Mouse (Mus musculus): ENCODE measurements around the gene Ccdc74a.

Gene Ccdc74a

DNA sequence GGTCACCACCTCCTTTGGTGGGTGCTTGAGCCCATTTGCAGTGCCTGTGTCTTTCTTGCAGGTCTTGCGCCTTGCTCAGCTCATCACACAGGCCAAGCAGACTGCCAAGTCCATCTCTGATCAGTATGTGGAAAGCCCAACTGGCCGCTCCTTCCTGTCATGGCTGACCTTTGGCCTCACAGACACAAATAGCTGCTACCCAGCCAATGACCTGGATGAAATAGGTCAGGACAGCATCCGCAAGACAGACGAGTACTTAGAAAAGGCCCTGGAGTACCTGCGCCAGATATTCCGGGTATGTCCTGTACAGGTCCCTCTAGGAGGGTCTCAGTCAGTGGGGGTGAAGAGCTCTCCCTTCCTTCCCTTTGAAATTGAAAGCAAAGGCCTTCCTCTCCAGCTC is 5.0 kb upstream of the Ccdc74a start:
- no peak for DNase-seq (ENCODE audit: low read depth)

DNA sequence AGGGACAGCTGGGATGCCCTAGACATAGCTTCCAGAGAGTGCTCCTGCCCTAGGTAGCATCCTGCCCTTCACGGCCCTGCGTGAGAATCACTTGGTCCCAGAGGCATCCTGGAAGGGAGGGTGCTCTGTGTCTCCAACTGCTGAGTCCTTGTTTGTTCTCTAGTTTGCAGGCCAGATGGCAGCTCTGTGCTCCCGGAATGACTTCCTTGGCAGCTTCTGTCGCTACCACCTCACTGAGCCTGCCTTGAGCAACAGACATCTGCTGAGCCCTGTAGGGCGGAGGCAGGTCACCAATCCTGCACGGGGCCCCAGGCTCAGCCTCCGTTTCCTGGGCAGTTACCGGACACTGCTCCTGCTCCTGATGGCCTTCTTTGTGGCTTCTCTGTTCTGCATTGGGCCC is 4.0 kb upstream of the Ccdc74a start:
- no peak for DNase-seq (ENCODE audit: low read depth)

DNA sequence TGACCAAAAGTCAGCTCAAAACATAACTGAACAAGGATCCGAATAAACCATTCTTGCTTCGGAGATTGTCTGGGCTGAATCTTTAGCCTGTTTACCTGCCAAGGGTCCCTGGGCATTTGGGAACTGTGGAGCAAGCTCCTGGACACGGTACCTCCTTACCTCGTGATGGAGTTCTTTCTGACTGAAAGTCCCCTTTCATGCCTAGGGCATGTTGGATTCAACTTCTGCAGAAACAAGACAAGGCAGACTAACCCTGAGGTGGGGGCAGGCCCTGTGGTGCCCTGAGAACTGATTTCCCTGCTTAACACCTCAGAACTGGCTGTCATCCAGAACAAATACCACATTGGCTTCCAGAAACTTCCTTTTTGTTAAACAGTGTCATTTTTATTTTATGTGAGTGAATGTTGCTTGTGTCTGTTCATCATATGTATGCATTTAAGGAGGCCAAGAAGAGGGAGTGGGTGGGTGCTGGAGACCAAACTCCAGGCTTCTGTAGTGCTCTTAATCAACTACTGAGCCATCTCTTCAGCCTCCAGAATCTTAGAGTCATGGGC is 2.8 kb upstream of the Ccdc74a start:
- DNase-seq (ENCODE audit: low read depth) = no peak

DNA sequence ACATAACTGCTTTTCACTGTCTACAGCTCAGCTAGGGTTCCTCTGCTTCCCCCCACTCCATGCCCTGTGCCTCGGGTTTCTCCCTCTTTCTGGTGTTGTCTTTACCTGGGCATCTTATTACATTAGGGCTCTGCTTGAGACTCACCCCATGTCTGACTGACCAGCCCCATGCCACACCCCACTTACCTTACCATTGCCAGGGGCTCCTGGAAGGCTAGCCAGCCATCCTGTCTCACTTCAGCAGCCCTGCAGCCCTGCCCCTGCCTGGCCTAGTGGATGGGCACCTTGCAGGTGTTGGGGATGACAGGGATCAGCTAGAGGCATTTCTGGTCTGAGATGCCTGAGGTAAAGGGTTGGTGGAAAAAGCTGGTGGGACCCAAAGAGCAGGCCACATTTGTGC is 886 bp downstream of the Ccdc74a start:
- DNase-seq (ENCODE audit: low read depth) = no peak

DNA sequence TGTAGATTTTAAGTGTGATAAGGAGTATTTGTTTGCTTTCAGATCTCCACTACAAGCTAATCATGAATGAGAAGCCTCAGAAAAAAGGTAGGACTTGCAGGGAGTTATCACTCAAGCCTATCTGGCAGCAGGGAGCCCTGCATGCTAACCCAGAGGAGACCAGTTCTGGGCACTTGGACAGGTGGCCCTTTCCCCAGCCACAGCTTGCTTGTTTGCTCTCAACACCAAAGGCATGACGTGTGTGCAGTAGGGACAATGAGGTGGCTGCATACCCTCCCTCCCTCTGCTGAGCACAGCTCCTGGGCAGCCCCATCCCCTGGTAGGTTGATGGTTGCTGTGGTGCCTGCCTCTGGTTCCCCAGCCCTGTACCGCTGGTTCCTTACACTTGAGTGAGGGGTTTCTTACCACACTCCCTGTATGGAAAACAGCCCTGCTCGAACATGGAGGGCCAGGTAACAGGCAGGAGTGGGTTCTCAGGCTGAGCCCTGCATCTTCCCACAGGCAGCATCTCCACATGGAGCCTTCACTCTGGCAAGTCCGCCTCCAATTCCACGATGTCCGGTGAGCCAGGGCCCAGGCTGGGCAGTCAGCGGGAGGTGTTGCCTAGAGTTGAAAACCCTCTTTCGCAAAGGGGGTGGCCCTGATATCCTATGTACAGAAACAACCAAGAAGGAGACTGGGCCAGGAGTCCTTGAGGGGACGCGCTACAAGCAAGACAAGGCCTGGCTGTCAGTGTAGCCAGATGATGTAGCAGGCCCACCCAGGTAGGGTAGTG is 1.5 kb downstream of the Ccdc74a start:
- DNase-seq (ENCODE audit: low read depth) = no peak

DNA sequence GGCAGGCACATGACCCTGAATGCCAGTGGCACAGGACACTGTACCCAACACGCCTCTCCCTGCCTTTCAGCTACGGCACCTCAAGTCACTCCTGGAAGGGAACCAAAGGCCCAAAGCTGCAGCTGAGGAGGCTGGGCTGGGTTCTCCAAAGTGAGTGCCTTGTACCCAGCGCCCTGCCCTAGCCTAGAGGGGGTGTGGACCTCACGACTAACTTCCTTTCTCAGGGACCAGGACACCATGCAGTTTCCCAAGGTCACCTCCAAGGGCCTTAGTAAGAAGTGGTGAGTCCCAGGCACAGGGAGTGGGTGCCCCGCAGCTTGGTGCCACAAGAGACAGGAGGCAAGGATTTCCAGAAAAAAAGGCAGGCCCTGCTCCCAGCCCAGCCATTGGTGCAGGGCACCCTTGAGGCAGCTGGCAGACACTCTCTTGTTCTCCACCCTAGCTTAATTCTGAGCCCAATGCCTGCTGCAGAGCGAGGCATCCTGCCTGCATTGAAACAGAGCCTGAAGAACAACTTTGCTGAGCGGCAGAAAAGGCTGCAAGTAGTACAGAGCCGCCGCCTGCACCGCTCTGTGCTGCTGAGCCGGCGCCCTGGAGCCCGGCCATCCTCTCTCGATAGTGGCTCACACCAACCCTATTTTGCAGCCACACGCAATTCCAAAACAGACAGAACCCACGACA is 3.8 kb downstream of the Ccdc74a start:
- DNase-seq (ENCODE audit: low read depth) = no peak

DNA sequence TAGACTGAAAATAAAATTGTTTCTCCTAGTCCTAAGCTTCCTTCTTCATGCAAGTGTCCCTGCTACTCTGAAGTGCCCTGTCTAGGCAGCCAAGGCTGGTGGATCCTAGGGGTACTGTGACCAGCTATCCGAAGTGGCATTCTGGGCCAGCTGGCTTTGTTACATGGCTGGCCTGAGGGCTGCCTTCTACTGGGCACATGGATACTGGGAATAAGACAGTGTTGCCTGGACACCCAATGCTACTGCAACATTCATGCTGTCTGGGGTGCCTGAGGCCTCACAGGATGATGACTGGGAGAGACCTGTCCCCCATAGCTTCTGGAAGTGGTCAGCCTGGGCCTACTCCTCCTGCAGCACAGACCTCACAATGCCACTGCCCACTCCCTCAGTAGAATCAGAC is 4.4 kb downstream of the Ccdc74a start:
- DNase-seq (ENCODE audit: low read depth) = no peak

DNA sequence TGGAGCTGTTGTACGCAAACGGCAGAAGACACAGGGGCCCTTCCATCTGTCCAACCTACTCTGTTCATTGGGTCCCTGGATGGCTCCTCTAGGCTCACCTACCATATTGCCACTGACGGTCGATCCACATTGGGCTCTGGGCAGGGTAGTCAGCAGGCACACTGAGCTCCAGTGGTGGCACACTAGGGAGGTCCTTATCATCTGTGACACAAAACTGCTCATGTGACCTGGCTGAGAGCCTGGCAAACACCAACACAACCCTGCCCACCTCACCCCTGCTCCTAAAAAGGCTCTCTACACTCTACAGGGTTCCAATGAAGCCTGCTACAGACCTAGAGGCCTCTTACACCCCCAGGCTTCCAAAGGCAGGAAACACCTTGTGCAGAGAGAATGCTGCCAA is 6.3 kb downstream of the Ccdc74a start:
- DNase-seq (ENCODE audit: low read depth) = no peak

DNA sequence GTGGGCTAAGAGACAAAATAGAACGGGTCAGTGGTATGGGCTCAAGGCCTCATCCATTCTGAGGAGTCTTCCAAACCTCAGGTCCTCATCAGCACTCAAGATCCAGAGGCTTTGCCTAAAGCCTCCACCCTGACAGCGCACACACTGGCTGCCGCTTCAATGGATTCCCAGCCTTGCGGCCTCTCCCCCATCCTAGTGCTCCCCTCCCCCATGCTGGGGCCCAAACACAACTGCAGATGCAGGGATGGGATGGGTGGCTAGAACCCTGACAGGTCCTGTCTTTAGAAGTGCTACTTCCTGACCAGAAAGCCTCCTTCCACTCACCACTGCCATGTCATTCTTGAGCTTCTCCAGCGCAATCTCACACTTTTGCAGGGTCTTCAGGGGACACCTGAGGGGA is 7.3 kb downstream of the Ccdc74a start:
- DNase-seq (ENCODE audit: low read depth) = no peak

DNA sequence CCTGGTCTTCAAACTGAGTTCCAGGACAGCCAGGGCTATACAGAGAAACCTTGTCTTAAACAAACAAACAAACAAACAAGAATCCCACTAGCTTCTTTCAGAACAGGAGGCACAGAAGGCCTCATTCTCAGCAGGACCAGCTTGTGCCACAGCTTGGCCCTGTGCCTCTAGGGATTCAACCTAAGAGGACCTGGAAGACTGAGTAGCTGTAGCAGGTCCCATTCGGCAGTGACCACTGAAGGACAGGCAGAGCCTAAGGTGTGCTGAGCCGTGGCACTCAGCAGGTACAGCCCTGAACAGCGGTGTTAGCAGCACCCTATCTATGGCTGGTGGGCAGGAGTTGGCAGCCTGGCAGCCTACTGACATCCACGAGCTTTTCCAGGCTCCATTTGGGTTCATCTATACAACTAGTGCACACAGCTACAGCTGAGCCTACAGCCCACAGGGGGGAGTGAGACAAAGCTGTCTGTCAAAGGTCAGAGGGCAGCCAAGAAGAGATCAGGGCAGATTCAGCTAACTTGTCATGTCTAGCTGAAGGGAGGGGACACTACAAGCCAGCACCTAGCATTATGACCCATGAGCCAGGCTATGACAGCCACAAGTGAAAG is 8.0 kb downstream of the Ccdc74a start:
- no peak for DNase-seq (ENCODE audit: low read depth)

DNA sequence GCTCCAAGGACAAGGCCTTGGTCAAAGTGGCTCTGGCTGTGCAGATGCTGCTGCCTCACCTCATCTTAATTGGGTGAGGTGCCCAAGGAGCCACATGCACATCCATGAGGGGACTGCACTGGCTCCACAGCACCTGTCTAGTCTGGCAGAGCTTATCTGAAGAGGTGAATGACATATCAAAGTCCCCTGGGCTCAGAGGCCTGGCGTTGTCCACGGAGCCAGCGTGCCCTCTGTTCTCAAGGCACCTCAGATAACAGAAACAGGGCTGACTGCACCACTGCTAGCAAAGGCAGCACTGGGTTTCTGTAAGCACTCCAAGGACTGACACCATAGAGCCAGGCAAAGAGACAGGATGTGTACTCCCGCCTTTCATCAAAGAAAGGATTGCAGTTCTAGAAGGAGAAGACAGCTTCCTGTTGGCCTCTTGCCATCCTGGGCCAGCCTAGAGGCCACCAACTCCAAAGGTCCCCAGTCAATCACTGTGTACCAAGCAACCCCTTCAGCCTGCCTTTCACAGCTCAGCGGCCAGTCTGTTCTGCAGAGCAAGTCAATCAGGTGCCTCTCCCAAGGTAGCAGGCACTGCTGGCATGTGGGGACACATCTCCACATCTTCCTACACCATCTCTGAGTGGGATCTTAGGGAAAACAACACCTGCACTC is 10.1 kb downstream of the Ccdc74a start:
- DNase-seq (ENCODE audit: low read depth) = no peak

DNA sequence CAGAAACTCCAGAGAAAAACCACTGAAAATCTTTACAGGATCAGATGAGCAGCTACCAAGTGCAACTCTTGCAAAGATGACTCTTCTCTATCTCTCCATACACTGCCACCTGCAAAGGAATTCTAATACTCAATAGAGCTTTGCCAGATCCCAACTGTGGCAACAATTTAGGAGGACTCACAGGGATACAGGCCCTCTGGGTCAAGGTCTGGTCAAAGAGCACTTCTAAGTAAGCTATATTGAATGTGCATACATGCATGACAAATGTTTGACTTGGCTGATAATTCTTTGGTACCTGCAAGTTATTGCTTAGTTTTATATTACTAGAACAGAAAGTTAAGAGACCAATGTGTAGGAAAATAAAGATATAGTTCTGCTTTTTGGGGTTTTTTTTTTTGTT is 19.3 kb downstream of the Ccdc74a start:
- DNase-seq (ENCODE audit: low read depth) = no peak

DNA sequence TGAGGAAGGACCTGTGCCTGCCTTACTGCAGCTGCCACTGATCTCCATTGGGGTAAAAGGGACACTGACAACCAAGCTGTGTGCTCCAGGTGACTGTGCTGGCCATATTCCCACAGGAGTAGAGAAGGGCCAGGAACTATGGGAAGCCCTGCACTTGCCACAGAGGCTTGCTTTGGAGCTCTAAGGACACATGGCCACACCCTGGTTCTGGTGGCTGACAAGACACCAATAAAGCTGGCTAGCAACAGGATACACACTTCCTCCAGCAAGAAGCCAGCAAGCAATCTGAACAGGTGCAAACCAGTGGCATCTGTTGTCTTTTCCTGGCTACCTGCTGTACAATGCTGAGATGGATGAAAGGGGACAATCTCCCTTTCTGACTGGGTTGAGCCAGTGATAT is 23.6 kb downstream of the Ccdc74a start:
- no peak for DNase-seq (ENCODE audit: low read depth)

DNA sequence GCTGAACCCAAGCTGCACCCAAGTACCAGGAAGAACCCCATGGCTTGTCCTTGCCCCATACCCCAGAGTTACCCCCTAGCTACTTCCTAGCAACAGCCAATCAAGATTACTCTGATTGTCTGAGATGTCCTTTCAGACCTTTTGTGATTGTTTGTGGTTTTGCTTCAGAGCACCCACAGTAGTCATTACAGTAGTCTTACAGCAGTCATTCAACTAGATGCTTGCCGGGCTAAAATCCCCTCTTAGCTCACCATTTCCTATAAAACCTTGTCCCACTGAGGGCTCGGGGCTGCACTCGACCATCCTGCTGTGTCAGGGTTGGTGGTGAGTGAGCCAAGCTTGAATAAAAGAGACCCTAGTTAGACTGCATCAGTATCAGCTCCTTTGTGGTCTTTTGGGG is 48.6 kb downstream of the Ccdc74a start:
- no peak for DNase-seq (ENCODE audit: low read depth)

All from c-Kit-positive CD71-negative TER-119-negative erythroid progenitor cells, embryonic 14.5 days (primary cell).